Mouse (Mus musculus) fat pad, adult 2 months (tissue): ENCODE measurements around the gene Lrrc37a.

Experiments used
- DNase-seq: peaks from one replicate; pipeline ENCODE4 v3.0.0-alpha.2; 2011; ENCODE audit warnings: low read depth, low spot score; ENCODE audit errors: extremely low read depth

Lrrc37a gene

DNA sequence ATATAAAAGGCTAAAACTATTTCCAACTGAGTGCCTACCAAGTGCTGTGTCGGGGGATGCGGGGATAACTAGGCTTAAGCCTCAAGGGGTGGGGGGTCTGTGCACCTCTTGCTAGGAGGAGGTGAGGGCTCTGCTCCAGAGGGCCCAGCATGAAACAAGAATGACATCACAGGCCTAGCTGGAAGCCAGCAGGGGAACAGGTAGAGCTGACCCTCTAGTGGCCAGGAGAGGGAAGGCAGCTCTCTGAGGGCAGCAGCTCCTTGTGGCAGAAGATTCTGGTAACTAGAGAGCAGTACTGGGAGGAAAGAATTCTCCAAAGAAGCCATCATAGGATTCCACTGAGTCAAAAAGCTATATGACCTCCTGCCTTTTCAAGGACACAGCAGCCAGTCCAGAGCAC, 102.2 kb downstream of the Lrrc37a start:
- DNase-seq = no peak
